Mouse (Mus musculus) embryo, embryonic 10 days (tissue): Measurements from ENCODE around the gene Retnla.
"Not testable (repeated sequence)": the region's sequence is repeated elsewhere in the genome, so short reads cannot be mapped to it uniquely, and the experiment has no call there.

Experiments
- DNase-seq: peaks from one replicate; pipeline ENCODE4 v3.0.0-alpha.2; 2015; ENCODE audit warnings: low spot score

Gene Retnla

DNA sequence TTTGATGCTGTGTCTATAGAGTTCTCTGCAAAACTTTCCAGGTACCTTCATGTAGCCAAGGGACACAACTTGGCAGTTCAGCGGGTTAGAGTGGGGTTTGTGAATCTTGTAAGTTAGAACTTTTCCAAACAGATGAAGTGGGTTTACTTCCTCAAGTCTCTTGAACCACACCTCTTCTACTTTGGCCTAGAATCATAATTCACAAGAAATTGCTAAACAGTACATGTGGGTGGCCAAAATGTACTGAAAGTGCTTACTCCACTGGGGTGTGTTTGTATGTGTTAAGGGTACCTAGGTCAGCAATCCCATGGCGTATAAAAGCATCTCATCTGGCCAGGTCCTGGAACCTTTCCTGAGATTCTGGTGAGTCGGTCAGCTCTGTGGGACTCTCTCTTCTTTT, at the start of gene Retnla:
TSS of gene Retnla (plus strand) at position 286 of the 400 bp plus-strand sequence.
- no peak for DNase-seq

DNA sequence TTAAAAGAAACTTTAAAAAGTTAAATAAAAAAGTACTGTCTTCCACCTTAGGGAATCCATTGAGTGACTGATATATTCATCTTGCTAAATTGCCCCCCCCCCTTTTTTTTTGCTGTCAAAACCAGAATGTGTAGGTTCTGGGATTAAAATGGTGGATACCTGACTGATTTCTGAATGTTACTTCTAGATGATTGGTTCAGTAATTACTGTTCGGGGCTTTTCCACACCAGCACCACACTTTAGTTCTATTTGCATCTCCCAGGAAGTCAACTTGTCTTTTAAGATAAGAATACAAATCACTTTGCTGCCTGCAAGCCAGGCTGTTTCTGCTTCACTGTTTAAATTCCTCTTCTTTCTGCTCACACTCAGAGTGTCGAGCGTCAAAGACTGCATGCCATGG, 44.1 kb upstream of the Retnla start:
- DNase-seq: no peak

DNA sequence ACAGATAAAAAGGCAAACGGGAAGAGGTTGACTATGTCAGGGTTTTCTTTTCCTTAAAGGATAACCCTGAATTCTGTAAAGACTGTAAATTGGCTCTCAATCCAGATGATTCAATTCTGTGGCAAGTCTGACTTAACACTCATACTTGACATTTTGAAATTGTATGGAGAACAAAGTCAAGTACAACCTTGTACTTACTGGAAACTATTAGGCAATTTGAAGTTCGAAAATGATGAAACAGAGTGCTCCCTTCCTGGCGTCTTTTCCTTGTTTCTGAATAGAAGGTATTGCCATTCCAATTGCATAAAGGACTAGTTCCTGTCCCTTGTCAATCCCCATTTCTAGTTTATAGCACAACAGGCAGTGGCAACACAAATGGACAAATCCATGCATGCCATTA, 42.9 kb upstream of the Retnla start:
- DNase-seq: no peak

GRCm38 (mm10) chr16:48800906-48801305, 41.4 kb upstream of the Retnla start:
- no peak for DNase-seq

GRCm38 (mm10) chr16:48805412-48805811, 36.9 kb upstream of the Retnla start:
- DNase-seq: no peak

DNA sequence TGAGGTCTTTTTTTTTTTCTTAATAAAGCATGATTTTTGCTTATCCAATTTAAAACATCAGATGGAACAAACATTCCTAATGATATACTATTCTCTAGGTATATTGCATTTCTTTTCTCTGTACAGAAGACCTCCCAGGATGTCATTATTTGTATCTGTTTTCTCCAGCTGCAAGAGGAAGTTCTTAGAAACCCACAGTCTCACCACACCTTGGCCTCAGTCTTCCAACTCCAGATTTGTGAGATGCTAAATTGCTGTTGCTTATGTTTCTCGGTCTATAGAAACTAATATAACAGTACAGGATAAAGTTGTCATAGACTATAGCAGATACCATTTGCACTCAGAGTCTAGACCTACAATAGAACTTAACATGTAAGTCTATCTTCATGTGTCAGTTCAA, 35.8 kb upstream of the Retnla start:
- DNase-seq: no peak

DNA sequence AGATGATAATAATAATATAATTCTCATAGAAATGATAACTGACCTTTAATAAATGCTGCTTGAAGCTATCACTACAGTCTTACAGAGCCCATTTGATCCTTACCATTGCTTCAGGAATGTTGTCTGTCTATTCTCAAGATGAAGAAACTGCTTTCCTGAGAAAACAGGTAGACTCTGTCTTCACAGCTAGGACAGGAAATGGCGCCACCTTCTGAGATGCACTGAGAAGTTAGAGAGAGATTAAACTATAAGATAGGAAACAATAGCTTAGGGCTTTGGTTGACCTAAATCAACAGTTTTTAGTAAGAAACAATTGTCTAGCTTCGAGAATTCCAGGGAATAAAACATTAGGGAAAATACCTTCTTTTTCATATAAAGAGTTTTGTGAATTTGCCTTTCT, 33.0 kb upstream of the Retnla start:
- DNase-seq: no peak

DNA sequence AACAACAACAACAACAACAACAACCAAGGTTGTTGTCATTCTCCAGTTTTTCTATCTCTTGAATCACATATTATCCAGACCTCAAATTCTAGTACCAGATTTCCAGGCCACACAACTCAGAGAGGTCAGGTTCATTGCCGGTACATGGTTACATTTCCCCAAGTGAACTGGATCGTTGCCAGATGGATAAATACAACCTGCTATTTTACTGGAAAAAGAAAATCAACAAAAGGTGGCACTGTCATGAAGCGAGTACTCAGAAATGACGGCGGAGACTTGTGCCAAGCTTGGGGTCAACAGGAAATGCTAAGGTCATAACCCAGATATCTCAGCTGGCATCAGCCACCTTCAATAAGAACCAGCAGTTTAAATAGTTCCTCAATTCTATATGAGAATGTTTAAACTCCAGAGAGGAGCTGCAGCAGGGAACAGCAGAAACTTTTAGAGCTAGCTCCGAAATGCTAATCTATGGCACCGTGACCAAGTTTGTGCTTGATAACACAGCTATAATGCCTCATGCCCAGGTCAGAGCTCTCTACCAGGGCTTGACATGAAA, 30.4 kb upstream of the Retnla start:
- no peak for DNase-seq

GRCm38 (mm10) chr16:48816695-48817094, 25.7 kb upstream of the Retnla start, which contains the start of gene Retnlb:
Retnlb (plus strand) TSS chr16:48816856.
- no peak for DNase-seq

GRCm38 (mm10) chr16:48818524-48818923, 23.8 kb upstream of the Retnla start:
- no peak for DNase-seq

DNA sequence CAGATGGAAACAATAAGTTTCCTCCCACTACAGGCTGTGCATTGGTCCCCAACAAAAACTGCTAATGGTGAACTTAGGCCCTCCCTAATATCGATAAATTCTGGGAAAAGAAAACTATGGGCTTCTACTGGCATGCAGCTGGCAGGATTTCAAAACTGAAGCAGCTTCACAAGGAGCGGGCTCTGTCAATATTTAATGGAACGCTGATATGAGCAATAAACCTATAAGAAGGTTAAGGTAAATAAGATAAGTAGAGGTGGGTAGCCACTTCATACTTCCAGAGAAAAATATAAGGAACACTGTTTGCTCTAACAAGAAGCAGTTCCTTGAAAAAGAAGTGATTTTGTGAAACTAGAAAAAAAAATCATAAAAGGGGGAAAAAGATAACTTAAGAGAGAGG, 15.9 kb upstream of the Retnla start:
- no peak for DNase-seq

- no peak for DNase-seq
These were observed 14.7 kb upstream of the Retnla start for GRCm38 (mm10) chr16:48827625-48828024.

DNA sequence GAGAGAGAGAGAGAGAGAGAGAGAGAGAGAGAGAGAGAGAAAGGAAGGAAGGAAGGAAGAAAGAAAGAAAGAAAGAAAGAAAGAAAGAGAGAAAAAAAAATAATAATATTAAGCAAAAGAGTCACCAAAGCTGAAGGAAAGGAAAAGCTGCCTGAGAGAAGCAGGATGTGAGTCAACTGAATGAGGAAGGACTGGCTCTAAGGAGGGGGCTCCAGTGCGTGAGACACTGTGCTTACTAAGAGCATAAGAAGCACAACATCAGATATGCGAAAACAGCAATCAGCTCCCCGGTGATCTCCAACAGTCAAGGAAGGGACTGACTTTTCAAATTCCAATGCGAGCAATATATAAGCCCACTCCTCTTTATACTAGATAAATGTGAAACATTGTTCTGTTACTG, 13.3 kb upstream of the Retnla start:
- DNase-seq: no peak

GRCm38 (mm10) chr16:48832055-48832454, 10.3 kb upstream of the Retnla start:
- no peak for DNase-seq

DNA sequence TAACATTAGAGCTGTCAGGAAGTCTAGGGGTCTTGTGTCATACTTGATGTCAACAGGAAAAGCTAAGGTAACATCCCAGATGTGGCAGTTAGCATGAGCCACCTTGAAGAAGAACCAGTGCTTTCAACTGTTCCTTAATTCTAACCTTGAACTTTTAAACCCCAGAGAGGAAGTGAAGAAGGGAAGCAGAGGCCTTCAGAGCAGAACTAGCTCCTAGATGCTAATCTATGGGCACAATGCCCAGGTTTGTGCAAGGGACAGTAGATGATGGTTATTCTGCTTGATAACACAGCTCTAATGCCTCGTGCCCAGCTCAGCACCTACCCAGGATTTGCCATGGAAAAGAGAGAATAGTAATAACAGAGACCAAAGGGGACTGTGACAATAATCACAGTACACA, 8.7 kb upstream of the Retnla start:
- DNase-seq: not testable (repeated sequence)

DNA sequence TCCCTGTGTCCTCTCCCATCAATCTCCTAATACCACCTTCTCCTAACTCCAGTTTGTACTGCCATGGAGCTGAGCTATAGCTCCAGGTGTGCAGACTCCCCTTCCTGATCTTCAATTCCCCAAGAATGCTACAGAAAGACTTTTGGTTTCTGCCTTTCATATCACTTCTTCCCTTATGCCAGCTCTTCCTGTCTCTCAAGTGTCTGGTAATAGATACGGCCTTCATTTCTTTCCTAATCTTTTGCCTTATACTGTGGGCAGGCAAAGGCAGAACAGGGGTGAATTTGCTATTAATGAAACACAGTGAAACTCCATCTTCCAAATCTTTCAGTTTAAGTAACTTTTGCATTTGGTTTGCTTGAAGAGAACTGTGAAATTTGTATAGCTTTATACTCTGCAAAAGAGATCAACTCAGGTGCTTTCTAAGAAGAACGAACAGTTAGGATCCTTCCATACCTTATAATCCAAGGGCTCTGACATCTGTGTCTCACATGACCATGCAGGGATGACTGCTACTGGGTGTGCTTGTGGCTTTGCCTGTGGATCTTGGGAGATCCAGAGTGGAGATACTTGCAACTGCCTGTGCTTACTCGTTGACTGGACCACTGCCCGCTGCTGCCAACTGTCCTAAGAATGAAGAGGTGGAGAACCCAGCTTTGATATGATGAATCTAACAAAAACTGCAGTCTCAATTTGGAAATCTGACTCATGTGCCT, 1.5 kb downstream of the Retnla start:
- no peak for DNase-seq

- not testable (repeated sequence) for DNase-seq
These were observed 22.7 kb downstream of the Retnla start for GRCm38 (mm10) chr16:48865004-48865403.

DNA sequence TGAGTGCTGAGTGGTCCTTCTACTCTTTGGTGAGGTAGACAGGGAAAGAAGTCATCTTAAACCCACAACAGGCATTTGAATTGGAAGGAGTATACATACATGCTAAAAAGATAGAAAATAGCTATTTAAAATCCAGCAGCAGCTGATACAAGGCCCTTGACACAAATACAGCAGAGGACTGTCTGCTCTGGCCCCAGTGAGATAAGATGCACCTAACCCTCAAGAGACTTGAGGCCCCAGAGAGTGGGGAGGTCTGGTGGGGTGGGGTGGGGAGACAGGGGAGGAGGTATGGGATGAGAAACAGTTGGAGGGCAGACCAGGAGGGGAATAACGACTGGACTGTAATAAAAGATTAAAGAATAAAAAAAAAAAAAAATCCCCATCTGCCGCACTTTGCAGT, 25.3 kb downstream of the Retnla start:
- DNase-seq: no peak

GRCm38 (mm10) chr16:48868663-48869062, 26.3 kb downstream of the Retnla start:
- no peak for DNase-seq

GRCm38 (mm10) chr16:48869671-48870070, 27.3 kb downstream of the Retnla start:
- DNase-seq: no peak

GRCm38 (mm10) chr16:48871754-48872153, 29.4 kb downstream of the Retnla start:
- DNase-seq: no peak

- no peak for DNase-seq
These were observed 30.0 kb downstream of the Retnla start, which contains the start of gene Retnlg for GRCm38 (mm10) chr16:48872321-48872720. Retnlg (plus strand) TSS chr16:48872621.

- no peak for DNase-seq
These were observed 48.4 kb downstream of the Retnla start for GRCm38 (mm10) chr16:48890733-48891132.
